Mouse (Mus musculus) right cerebral cortex, postnatal 10 days (tissue): ENCODE data around the gene Hemk1.
A peak's percentile ranks its signal among the peaks of the same experiment; 100 is the strongest.

Source experiments
- DNase-seq, 2 experiments: peaks; one replicate each; pipeline ENCODE4 v3.0.0; 2021; ENCODE audit warnings: low spot score in 2 of 2

Hemk1 gene

GRCm38 (mm10) chr9:107295616-107296015 lies 42.5 kb downstream of the Hemk1 start:
- peak; percentile 64 to 69 for DNase-seq

DNA sequence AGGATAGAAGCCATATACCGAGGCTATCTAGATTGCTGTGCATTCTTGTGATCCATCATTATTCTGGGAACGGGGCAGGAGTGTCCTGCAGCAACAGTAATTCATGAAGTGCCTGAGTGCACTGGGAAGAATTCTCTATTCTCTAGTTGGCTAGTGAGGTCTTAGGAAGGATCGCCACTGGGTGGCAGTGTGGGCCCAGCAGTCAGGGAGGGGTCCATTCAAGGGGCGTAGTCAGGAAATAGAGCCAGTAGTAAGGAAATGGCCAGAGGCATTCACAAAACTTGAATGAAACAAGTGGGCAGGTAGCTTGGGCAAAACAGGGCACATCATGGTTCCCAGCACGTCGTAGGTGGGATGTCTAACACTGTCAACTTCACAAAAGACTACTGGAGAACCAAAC lies 43.9 kb downstream of the Hemk1 start:
- DNase-seq, result peak; percentile 78 to 88

DNA sequence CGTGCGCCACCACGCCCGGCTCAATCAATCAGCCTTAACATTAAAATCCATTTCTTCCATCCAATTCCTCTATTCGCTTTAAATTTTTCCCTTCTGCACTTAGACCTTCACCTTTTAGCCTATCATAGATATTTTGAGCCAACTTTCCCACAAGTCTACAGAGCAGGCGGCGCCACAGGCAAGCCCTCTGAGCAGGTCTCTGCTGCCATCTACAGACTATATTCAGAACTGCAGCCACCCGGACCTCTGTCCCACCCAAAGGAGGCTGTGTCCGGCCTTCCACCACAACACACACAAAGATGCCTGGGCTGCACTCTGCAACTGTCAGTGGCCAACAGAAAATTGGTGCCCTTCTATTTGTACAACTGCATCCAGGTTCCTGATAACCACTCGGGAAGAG lies 47.3 kb downstream of the Hemk1 start:
- DNase-seq, result peak; percentile 72 to 86

- DNase-seq, result peak; percentile 69 to 76
These were observed 48.7 kb downstream of the Hemk1 start, which contains the start of gene Mapkapk3 for GRCm38 (mm10) chr9:107289211-107290076. TSS of gene Mapkapk3 (minus strand) at chr9:107289877.

- DNase-seq, result no peak
These were observed 49.4 kb downstream of the Hemk1 start for GRCm38 (mm10) chr9:107288711-107289110.

DNA sequence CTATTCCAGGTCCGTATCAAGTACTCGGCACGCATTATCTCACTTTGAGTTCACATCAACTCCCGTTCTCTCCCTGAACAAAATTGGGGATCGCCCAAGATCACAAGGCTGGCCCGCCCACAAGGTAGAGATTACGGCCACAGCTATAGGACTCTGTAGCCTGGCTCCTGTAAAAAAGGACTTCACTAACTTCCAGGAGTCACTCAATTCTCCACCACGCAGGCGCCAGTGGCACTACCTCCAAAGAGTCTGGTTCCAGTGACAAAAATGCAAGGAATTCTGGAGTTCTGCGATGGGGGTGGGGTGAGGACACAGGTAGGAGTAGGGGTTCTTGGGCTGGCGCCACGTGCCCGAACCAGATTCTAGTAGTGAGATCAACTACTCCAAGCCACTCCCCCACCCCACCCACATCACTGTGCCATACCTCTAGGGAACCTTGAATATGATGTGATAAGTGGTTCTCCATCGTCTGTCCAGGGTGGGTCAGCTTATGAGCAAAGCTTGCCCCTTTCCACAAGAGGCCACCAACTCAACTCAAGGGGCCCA lies 50.0 kb downstream of the Hemk1 start:
- no peak for DNase-seq

- no peak for DNase-seq
These were observed 50.9 kb downstream of the Hemk1 start for GRCm38 (mm10) chr9:107287294-107287693.

- no peak for DNase-seq
These were observed 53.1 kb downstream of the Hemk1 start for GRCm38 (mm10) chr9:107285009-107285408.

DNA sequence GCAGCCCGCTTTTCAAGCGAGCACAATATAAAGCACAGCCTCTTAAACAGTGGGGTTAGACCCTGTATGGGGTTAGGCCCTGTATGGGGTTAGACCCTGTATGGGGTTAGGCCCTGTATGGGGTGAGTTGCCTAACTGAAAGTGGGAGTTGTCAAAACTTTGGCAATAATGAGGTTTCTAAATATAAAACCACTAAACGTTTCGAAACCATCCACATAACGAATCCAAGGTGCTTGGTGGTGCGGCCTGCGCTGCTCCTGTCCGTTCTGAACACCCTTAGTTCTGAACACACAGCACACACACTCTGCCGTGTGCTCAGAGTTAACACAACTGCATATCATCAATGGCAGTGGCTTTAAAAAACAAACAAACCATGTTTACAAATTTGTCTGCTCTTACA lies 55.2 kb downstream of the Hemk1 start:
- DNase-seq, result no peak

- DNase-seq, result no peak
These were observed 56.7 kb downstream of the Hemk1 start for GRCm38 (mm10) chr9:107281241-107281987.

DNA sequence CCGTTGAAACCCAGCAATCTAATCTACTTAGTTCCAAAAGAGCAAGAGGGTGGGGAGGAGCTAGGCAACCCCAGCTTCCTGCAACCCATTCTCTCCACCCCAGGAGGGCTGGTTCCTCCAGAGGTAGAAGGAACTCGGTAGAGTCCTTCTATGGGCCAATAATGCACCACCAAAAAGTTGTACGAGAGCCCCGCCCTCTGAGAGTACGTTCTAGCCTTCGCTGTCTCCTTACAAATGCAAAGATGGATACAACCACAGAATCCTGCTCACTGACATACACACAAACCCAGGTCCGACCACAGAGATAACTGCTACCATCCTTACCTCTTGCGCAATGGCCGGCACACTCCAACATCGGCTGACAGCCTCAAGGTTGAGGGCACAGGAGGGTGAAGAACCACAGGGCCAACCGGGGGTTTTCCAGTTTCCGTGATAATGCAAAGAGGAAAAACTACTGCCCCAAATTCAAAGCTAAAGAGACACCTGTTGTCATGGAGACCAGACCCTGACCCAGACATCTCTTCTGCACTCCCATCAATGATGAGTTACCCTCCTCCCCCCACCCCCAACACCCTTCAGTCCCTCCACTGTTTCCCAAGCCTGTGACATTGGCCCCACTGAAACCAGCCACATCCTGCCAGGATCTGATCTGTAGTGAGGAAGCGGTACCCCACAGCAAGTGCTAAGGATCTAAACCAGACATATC lies 57.7 kb downstream of the Hemk1 start:
- no peak for DNase-seq

DNA sequence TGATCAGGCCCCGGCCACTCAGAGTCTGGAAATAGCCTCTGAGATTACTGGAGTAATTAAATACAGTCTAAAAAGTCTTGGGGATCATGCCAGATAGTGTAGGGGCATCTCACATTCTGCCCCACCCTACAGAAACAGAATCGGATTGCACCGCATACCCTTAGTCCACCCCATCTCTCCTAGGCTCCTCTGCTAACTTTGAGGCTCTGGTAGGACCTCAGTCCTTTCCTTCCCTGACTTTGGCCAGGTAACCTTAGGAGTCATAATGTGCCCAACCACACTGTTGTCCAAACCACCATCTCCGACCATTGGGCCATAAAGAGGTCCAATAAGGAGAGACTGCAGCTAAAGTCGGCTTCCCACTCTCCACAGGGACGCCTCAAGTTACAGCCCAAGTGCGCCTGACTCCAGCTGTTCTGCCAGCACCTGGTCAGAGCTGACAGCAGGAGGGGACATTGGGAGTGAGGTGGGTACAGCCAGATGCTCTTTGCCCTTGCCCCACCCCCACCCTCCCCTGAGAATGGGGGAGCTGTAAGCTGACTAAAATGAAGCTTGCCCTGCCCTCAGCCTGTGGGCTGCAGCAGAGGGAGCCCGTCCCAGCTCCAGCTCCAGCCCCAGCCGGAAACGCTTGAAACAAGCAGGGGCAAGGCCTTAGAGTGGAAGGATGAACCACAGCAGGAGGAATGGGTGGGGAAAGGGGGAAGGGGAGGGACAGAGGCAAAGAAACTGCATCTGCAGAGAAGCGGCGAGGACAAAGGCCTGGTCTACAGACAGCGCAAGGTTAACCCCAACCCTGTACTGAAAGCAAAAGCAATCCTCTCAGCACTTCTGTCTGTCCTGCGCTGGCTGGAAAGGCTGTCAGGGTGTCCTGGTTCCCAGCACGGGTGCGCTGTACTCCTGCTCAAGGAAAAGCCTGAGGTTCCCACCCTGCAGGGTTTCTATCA lies 58.5 kb downstream of the Hemk1 start:
- no peak for DNase-seq

GRCm38 (mm10) chr9:107278527-107279377 lies 59.4 kb downstream of the Hemk1 start:
- peak; percentile 67 to 71 for DNase-seq

GRCm38 (mm10) chr9:107278126-107278525 lies 60.0 kb downstream of the Hemk1 start:
- peak; percentile 56 to 64 for DNase-seq

- DNase-seq, result no peak
These were observed 60.5 kb downstream of the Hemk1 start for GRCm38 (mm10) chr9:107277603-107278002.
